Comparison of ENCODE assay signal across 15 mouse cellular contexts in genomic region chr19:45230201-45230611, GRCm38 (mm10). TPM values are rescaled to one million over a fixed set of nuclear protein-coding genes. Genes with fewer than 3 reads are reported as not detected.
A peak's percentile ranks its signal among the peaks of the same experiment; 100 is the strongest.
DNase-seq lines count a peak whose midpoint lies in the region; ATAC-seq and TF ChIP-seq lines count a peak whose summit lies in the region.
"Had no signal": no experiment of that assay in that cellular context is flagged by ENCODE, and none has a peak within 500 bp of the region (broad histone marks: within the 10 kb centered on the region; RNA-seq: fewer than 3 reads in every experiment).

No protein-coding gene starts in this region.

- intact Hi-C loops in gastrocnemius, adult 2 months (cut with DNase I), result no loop called here
- intact Hi-C loops in gastrocnemius, postnatal 14 days (cut with DNase I; ENCODE audit: low total_unique reads), result no loop called here

- no peak overlapping the region; the same call in 1 of the 2 replicates for H3K4me2 ChIP-seq in hindbrain, embryonic 11.5 days (replicated peaks; ENCODE audit: low read depth, low read length)
- H3K4me2 ChIP-seq in limb, embryonic 15.5 days, result no peak overlapping the region

- H3K4me1 ChIP-seq in E14TG2a.4 (replicated peaks; ENCODE audit: low read depth, low read length), result peaks cover 35% of the 10 kb centered on the region
- H3K4me1 ChIP-seq in hindbrain, embryonic 11.5 days (replicated peaks; ENCODE audit: control insufficient read depth, insufficient read depth, low read length), result peaks cover 13% of the 10 kb centered on the region
- peaks cover 49% of the 10 kb centered on the region for H3K4me1 ChIP-seq in limb, embryonic 15.5 days

- peaks cover 96% of the 10 kb centered on the region for H3K27me3 ChIP-seq in E14TG2a.4 (ENCODE audit: insufficient read depth, low read length)
- H3K27me3 ChIP-seq in hindbrain, embryonic 11.5 days (ENCODE audit: control insufficient read depth, insufficient read depth, low read length), result peaks cover 90% of the 10 kb centered on the region
- peaks cover 98% of the 10 kb centered on the region for H3K27me3 ChIP-seq in limb, embryonic 15.5 days

- under 1% methylated on average over 20 of the region's 20 CpGs for WGBS in hindbrain, embryonic 11.5 days
- WGBS in limb, embryonic 15.5 days, result 3% methylated on average over 20 of the region's 20 CpGs

- ATAC-seq in hindbrain, embryonic 11.5 days (ENCODE audit: low FRiP score), result no peak
- ATAC-seq in limb, embryonic 15.5 days (ENCODE audit: insufficient number of reproducible peaks, low FRiP score, low TSS enrichment, low read depth), result no peak

- H3K9ac ChIP-seq in hindbrain, embryonic 11.5 days (ENCODE audit: low read depth, low read length), result no peak overlapping the region
- H3K9ac ChIP-seq in limb, embryonic 15.5 days, result no peak overlapping the region

- DNase-seq in gastrocnemius, adult 2 months, result no peak
- no peak for DNase-seq in gastrocnemius, postnatal 14 days
- peak; percentile 65 for DNase-seq in hindbrain, embryonic 11.5 days (ENCODE audit: low spot score)
- no peak for DNase-seq in thymus, postnatal 14 days
- no peak for DNase-seq in spleen, postnatal 14 days (ENCODE audit: low spot score in 2 of 2)
- no peak for DNase-seq in layer of hippocampus, postnatal 10 days (ENCODE audit: low spot score in 2 of 2)
- DNase-seq: adrenal gland, adult 2 months; cerebellum, adult 11 months had no signal

- no peak for TF ChIP-seq CTCF in gastrocnemius, adult 2 months (IDR thresholded peaks at IDR 0.05)
- TF ChIP-seq CTCF in E14TG2a.4 (conservative IDR thresholded peaks at IDR 0.05; ENCODE audit: low read length), result no peak

- H3K4me3 ChIP-seq in gastrocnemius, adult 2 months, result peak overlapping the region; percentile 88
- H3K4me3 ChIP-seq in E14TG2a.4 (replicated peaks; ENCODE audit: low read length), result 0 out of 2 replicates have a peak overlapping the region, but pooled peaks have one; percentile 13
- no peak overlapping the region for H3K4me3 ChIP-seq in hindbrain, embryonic 11.5 days (ENCODE audit: low read depth, low read length)
- peak overlapping the region; percentile 18; the same call in 1 of the 2 replicates for H3K4me3 ChIP-seq in limb, embryonic 15.5 days

- peak overlapping the region; percentile 98 for H3K27ac ChIP-seq in gastrocnemius, adult 2 months
- peak overlapping the region; percentile 90; the same call in 1 of the 2 replicates for H3K27ac ChIP-seq in hindbrain, embryonic 11.5 days (ENCODE audit: low read depth, low read length)
- no peak overlapping the region for H3K27ac ChIP-seq in limb, embryonic 15.5 days

- H3K9me3 ChIP-seq in E14TG2a.4 (ENCODE audit: low read length), result no peaks in the 10 kb centered on the region
- no peaks in the 10 kb centered on the region for H3K9me3 ChIP-seq in hindbrain, embryonic 11.5 days (ENCODE audit: control insufficient read depth, low read length)
- no peaks in the 10 kb centered on the region for H3K9me3 ChIP-seq in limb, embryonic 15.5 days

- no peaks in the 10 kb centered on the region for H3K36me3 ChIP-seq in E14TG2a.4 (ENCODE audit: insufficient read depth, low read length)
- no peaks in the 10 kb centered on the region for H3K36me3 ChIP-seq in hindbrain, embryonic 11.5 days (ENCODE audit: control insufficient read depth, insufficient read depth, low read length)
- no peaks in the 10 kb centered on the region for H3K36me3 ChIP-seq in limb, embryonic 15.5 days

RNA-seq across cellular contexts. Expression of gene Lbx1, which starts 5.4 kb away (rescaled TPM):
- 10 to 100 TPM; 46.0 to 66.8 TPM for total RNA-seq in gastrocnemius, adult 2 months (2021)
- 10 to 100 TPM; 32.2 to 38.1 TPM for total RNA-seq in gastrocnemius, postnatal 14 days (2021)
- polyA plus RNA-seq in hindbrain, embryonic 11.5 days (2014; fragmentation: Nextera tagmentation; extraction: Ambion mirVana), result 7.6 and 8.5 TPM in 2 replicates
- 0.64 and 1.5 TPM in 2 replicates for polyA plus RNA-seq in limb, embryonic 15.5 days (2015; fragmentation: Nextera tagmentation; extraction: Ambion mirVana)
- not detected for total RNA-seq in layer of hippocampus, postnatal 10 days (2021)
- total RNA-seq: hematopoietic stem cell, adult 5-6 weeks; layer of hippocampus, postnatal 14 days had no signal
- polyA plus RNA-seq: adrenal gland, adult 2 months; liver, embryonic 16.5 days; spleen, adult 2 months; thymus, postnatal 0 days had no signal

Comparison
In these comparisons a context has a peak if more than half of its experiments do, and no peak if none do; other contexts are left out.
1. RNA of gene Lbx1, which starts 5.4 kb away (total RNA-seq): 46.0 to 66.8 TPM in gastrocnemius, adult 2 months and 32.2 to 38.1 TPM in gastrocnemius, postnatal 14 days; not detected in layer of hippocampus, postnatal 10 days; every median in the first group is over 10 times any median in the second.